Mouse (Mus musculus): ENCODE results near the gene Dlg4. TPM values are rescaled to one million over a fixed set of nuclear protein-coding genes. Genes with fewer than 3 reads are reported as not detected.
"Not testable (repeated sequence)": the region's sequence is repeated elsewhere in the genome, so short reads cannot be mapped to it uniquely, and the experiment has no call there.

The Dlg4 gene
- polyA plus RNA-seq, 1 experiment, result 13.3 TPM

DNA sequence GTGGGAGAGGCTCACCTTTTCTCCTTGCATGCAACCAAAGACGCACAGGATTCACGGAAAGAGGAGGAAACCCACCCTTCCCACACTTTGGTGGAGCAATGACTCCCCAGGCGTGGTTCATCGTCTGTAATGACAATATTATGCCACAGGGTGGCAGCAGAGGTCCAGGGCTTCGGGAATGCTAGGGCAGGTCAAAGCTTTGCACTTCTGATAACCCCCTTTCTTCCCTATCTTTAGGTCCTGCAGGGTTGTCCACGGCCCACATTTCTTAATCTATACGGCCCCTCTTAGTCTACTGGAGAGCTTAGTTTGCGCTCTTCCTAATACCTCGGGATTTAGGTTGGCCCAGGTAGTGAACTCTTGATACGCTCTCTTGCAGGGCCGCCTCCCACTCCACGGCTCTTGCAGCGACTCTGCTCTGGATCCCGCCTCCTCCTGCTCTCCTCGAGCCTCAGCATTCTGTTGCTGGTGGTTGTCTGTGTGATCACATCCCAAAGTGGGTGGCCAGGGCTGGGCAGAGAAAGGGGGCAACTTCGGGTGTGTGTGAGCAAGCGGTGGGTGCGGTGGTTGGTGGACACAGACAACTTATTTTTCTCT is 39.0 kb downstream of the Dlg4 start:
- H3K4me1 ChIP-seq (ENCODE audit: control insufficient read depth, insufficient read depth, insufficient read length), result no peaks in the 10 kb centered on the region
- 38% methylated on average over 18 of the region's 18 CpGs for WGBS
- H3K27me3 ChIP-seq (ENCODE audit: control insufficient read depth, insufficient read depth, low read length), result no peaks in the 10 kb centered on the region
- peak; percentile 21 to 66 for DNase-seq (ENCODE audit: low read depth in 1 of 2, low spot score in 2 of 2)
- no peak overlapping the region for H3K27ac ChIP-seq (ENCODE audit: insufficient read depth, low read length)
- peak; percentile 79; the same call in 1 of the 2 replicates for TF ChIP-seq CTCF (IDR thresholded peaks at IDR 0.05; ENCODE audit: extremely low read depth, insufficient read depth, insufficient read length, insufficient replicate concordance)
- TF ChIP-seq POLR2A (IDR thresholded peaks at IDR 0.05; ENCODE audit: low read depth, low read length), result no peak
- H3K4me3 ChIP-seq (ENCODE audit: extremely low read depth, insufficient read depth, insufficient read length), result no peak overlapping the region
- H3K36me3 ChIP-seq (ENCODE audit: control insufficient read depth, insufficient read depth, low read length), result no peaks in the 10 kb centered on the region

DNA sequence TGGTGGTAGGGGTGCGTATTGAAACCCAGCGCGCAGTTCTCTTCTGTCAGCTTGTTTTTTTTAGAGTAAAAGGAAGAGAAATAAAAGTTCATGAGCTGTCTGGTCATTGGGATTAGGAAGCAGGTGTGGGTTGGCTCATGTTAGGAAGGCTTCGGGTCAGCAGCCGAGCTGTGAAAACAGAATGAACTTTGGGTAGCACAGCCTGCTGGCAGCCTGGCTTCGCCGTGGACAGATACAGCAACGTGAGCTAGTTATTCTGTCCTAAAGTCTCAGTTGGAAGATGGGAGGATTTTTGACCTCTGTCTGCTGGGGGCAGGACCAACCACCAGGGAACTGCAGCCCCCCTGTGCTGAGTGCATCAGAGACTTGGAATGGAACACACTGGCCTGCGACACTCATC is 41.1 kb downstream of the Dlg4 start:
- no peak overlapping the region for H3K4me3 ChIP-seq (ENCODE audit: extremely low read depth, insufficient read depth, insufficient read length)
- TF ChIP-seq CTCF (IDR thresholded peaks at IDR 0.05; ENCODE audit: extremely low read depth, insufficient read depth, insufficient read length, insufficient replicate concordance) (no peak), POLR2A (IDR thresholded peaks at IDR 0.05; ENCODE audit: low read depth, low read length) (no peak)
- DNase-seq (ENCODE audit: low read depth in 1 of 2, low spot score in 2 of 2), result no peak
- no peaks in the 10 kb centered on the region for H3K27me3 ChIP-seq (ENCODE audit: control insufficient read depth, insufficient read depth, low read length)
- H3K36me3 ChIP-seq (ENCODE audit: control insufficient read depth, insufficient read depth, low read length), result no peaks in the 10 kb centered on the region
- no peak overlapping the region for H3K27ac ChIP-seq (ENCODE audit: insufficient read depth, low read length)
- H3K4me1 ChIP-seq (ENCODE audit: control insufficient read depth, insufficient read depth, insufficient read length), result no peaks in the 10 kb centered on the region
- WGBS, result 92% methylated on average over 9 of the region's 9 CpGs

DNA sequence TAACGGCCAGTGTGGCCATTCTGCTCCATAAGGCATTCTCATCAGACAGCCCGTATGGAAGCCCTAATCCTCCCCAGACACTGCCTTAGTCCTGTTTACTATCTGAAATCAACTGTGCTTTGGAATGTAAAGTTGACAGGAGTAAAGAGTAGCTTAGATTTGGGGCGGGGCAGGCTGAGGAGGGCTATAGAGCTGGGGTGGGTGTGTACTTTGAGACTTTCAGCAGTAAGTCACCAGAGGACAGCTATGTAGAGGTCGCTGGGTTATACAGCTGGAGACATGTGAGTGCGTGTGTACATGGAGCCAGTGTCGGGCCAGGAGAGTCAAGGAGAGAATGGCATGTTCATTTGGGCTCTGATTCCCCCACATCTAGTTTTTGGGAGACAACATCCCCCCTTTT is 43.2 kb downstream of the Dlg4 start:
- no peak overlapping the region for H3K4me3 ChIP-seq (ENCODE audit: extremely low read depth, insufficient read depth, insufficient read length)
- no peaks in the 10 kb centered on the region for H3K4me1 ChIP-seq (ENCODE audit: control insufficient read depth, insufficient read depth, insufficient read length)
- 79% methylated on average over 6 of the region's 6 CpGs for WGBS
- H3K27me3 ChIP-seq (ENCODE audit: control insufficient read depth, insufficient read depth, low read length), result no peaks in the 10 kb centered on the region
- H3K27ac ChIP-seq (ENCODE audit: insufficient read depth, low read length), result no peak overlapping the region
- TF ChIP-seq POLR2A (IDR thresholded peaks at IDR 0.05; ENCODE audit: low read depth, low read length) (no peak), CTCF (IDR thresholded peaks at IDR 0.05; ENCODE audit: extremely low read depth, insufficient read depth, insufficient read length, insufficient replicate concordance) (no peak)
- DNase-seq (ENCODE audit: low read depth in 1 of 2, low spot score in 2 of 2), result no peak
- H3K36me3 ChIP-seq (ENCODE audit: control insufficient read depth, insufficient read depth, low read length), result no peaks in the 10 kb centered on the region

DNA sequence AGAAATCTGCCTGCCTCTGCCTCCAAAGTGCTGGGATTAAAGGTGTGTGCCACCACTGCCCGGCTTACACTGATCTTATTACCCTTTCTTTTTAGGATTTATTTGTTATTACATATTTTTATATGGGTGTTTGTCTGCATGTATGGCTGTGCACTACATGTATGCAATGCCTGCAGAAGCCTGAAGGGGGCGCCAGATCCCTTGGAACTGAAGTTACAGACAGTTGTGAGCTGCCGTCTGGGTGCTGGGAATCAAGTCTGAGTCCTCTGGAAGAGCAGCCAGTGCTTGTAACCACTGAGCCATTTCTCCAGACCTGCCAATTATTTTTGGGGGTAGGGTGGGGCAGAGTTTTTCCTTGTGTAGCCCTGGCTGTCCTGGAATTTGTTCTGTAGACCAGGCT is 46.3 kb downstream of the Dlg4 start:
- H3K4me1 ChIP-seq (ENCODE audit: control insufficient read depth, insufficient read depth, insufficient read length), result no peaks in the 10 kb centered on the region
- no peak overlapping the region for H3K4me3 ChIP-seq (ENCODE audit: extremely low read depth, insufficient read depth, insufficient read length)
- WGBS, result 71% methylated on average over 3 of the region's 3 CpGs
- H3K36me3 ChIP-seq (ENCODE audit: control insufficient read depth, insufficient read depth, low read length), result no peaks in the 10 kb centered on the region
- no peaks in the 10 kb centered on the region for H3K27me3 ChIP-seq (ENCODE audit: control insufficient read depth, insufficient read depth, low read length)
- H3K27ac ChIP-seq (ENCODE audit: insufficient read depth, low read length), result no peak overlapping the region
- DNase-seq (ENCODE audit: low read depth in 1 of 2, low spot score in 2 of 2), result no peak
- TF ChIP-seq POLR2A (IDR thresholded peaks at IDR 0.05; ENCODE audit: low read depth, low read length), result no peak
- no peak for TF ChIP-seq CTCF (IDR thresholded peaks at IDR 0.05; ENCODE audit: extremely low read depth, insufficient read depth, insufficient read length, insufficient replicate concordance)

DNA sequence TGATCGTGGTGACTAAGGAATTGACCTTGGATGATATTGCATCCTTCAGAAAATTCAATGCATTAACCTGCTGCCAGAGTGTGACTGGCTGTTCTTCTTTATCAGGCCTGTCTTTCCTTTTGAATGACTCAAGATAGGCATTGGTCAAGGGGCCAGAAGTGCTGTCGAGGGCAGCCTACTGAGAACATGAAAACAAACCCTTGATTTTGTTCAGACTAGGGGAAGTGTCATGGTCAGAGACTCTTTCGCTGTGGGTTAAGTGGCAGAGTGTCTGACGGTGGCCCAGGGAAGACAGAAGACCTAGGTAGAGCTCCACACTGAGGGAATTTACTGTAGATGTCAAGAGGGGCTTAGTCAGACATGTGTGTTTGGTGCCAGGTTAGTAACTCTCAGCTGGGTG is 50.0 kb downstream of the Dlg4 start:
- Histone ChIP-seq H3K4me3 (ENCODE audit: extremely low read depth, insufficient read depth, insufficient read length) (no peak overlapping the region), H3K27me3 (ENCODE audit: control insufficient read depth, insufficient read depth, low read length) (no peaks in the 10 kb centered on the region), H3K4me1 (ENCODE audit: control insufficient read depth, insufficient read depth, insufficient read length) (no peaks in the 10 kb centered on the region), H3K27ac (ENCODE audit: insufficient read depth, low read length) (no peak overlapping the region), H3K36me3 (ENCODE audit: control insufficient read depth, insufficient read depth, low read length) (no peaks in the 10 kb centered on the region)
- WGBS, result 70% methylated on average over 4 of the region's 4 CpGs
- no peak for DNase-seq (ENCODE audit: low read depth in 1 of 2, low spot score in 2 of 2)
- TF ChIP-seq CTCF (IDR thresholded peaks at IDR 0.05; ENCODE audit: extremely low read depth, insufficient read depth, insufficient read length, insufficient replicate concordance) (no peak), POLR2A (IDR thresholded peaks at IDR 0.05; ENCODE audit: low read depth, low read length) (no peak)

DNA sequence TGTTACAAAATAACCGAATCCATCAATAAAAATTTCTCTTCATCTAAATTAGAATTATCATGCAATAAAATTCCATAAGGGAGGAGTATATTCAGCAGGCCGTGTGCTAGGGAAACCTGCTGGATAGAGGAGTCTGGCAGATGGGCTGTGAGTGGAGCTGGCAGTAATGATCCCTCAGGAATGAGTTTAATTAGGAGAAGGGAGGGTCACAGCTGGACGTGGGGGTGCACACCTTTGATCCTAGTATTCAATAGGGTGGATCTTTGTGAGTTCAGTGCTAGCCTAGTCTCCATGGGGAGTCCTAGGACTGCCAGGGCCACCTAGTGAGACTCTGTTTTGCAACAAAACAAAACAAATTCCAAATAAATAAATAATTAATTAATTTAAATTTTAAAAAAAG is 51.5 kb downstream of the Dlg4 start:
- H3K27me3 ChIP-seq (ENCODE audit: control insufficient read depth, insufficient read depth, low read length), result no peaks in the 10 kb centered on the region
- no peak overlapping the region for H3K4me3 ChIP-seq (ENCODE audit: extremely low read depth, insufficient read depth, insufficient read length)
- no peaks in the 10 kb centered on the region for H3K4me1 ChIP-seq (ENCODE audit: control insufficient read depth, insufficient read depth, insufficient read length)
- no peak overlapping the region for H3K27ac ChIP-seq (ENCODE audit: insufficient read depth, low read length)
- no peak for TF ChIP-seq POLR2A (IDR thresholded peaks at IDR 0.05; ENCODE audit: low read depth, low read length)
- TF ChIP-seq CTCF (IDR thresholded peaks at IDR 0.05; ENCODE audit: extremely low read depth, insufficient read depth, insufficient read length, insufficient replicate concordance), result no peak
- 88% methylated on average over 3 of the region's 3 CpGs for WGBS
- no peak for DNase-seq (ENCODE audit: low read depth in 1 of 2, low spot score in 2 of 2)
- no peaks in the 10 kb centered on the region for H3K36me3 ChIP-seq (ENCODE audit: control insufficient read depth, insufficient read depth, low read length)

DNA sequence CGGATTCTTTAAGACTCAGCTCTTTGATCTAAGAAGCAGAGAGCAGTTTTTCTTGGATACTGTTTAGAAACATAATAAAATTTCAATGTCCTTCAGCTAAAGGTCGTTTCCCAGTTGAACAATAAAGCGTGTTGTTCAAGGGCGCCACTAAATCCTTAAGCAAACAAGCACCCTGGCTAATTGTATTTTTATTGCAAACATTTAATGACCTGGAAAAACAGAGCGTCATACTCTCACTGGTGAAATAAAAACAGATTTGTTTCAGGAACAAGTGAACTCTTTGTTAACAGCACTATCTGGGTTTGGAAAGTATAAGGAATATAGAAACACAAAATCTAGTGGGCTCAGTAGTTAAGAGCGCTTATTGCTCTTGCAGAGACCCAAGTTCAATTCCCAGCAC is 53.3 kb downstream of the Dlg4 start:
- Histone ChIP-seq H3K4me3 (ENCODE audit: extremely low read depth, insufficient read depth, insufficient read length) (no peak overlapping the region), H3K4me1 (ENCODE audit: control insufficient read depth, insufficient read depth, insufficient read length) (no peaks in the 10 kb centered on the region), H3K36me3 (ENCODE audit: control insufficient read depth, insufficient read depth, low read length) (no peaks in the 10 kb centered on the region), H3K27me3 (ENCODE audit: control insufficient read depth, insufficient read depth, low read length) (no peaks in the 10 kb centered on the region), H3K27ac (ENCODE audit: insufficient read depth, low read length) (no peak overlapping the region)
- WGBS, result 88% methylated on average over 6 of the region's 6 CpGs
- no peak for DNase-seq (ENCODE audit: low read depth in 1 of 2, low spot score in 2 of 2)
- TF ChIP-seq POLR2A (IDR thresholded peaks at IDR 0.05; ENCODE audit: low read depth, low read length), result no peak

DNA sequence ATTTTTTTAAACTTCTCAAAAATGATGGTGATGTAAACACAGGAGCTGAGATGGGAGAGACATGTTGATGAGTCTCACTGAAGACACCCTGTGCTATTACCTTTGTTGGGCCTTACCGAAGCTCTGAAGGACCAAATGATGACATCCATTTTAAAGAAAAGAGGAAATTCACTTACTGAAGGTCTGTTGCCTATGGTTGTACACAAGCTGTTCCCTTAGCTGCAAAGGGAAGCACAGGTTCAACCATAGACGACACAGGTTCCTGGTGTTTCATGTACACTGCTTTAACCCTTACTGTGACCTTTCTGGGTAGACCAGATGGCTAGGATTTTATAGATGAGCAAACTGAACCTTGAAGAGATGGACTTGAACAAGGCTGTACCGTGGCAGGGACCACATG is 53.9 kb downstream of the Dlg4 start:
- WGBS, result 31% methylated on average over 3 of the region's 3 CpGs
- H3K36me3 ChIP-seq (ENCODE audit: control insufficient read depth, insufficient read depth, low read length); H3K4me1 ChIP-seq (ENCODE audit: control insufficient read depth, insufficient read depth, insufficient read length); DNase-seq (ENCODE audit: low read depth in 1 of 2, low spot score in 2 of 2); H3K27me3 ChIP-seq (ENCODE audit: control insufficient read depth, insufficient read depth, low read length); H3K27ac ChIP-seq (ENCODE audit: insufficient read depth, low read length); H3K4me3 ChIP-seq (ENCODE audit: extremely low read depth, insufficient read depth, insufficient read length): not testable (repeated sequence)

Measured in spleen, adult 2 months (tissue).